In genomic region chr2:32452441-32452971, GRCm38 (mm10) we compare ENCODE assay signal across 8 mouse cellular contexts. TPM values are rescaled to one million over a fixed set of nuclear protein-coding genes. Genes with fewer than 3 reads are reported as not detected.
A peak's percentile ranks its signal among the peaks of the same experiment; 100 is the strongest.
DNase-seq lines count a peak whose midpoint lies in the region; ATAC-seq lines count a peak whose summit lies in the region.

No protein-coding gene starts in this region.

- H3K9me3 ChIP-seq in heart, embryonic 11.5 days (replicated peaks; ENCODE audit: control insufficient read depth, low read length): no peaks in the 10 kb centered on the region
- H3K9me3 ChIP-seq in hindbrain, embryonic 13.5 days: no peaks in the 10 kb centered on the region

- peaks cover 22% of the 10 kb centered on the region for H3K4me1 ChIP-seq in heart, embryonic 11.5 days (ENCODE audit: control insufficient read depth, insufficient read depth, low read length)
- peaks cover 42% of the 10 kb centered on the region for H3K4me1 ChIP-seq in hindbrain, embryonic 13.5 days (replicated peaks)

- peak overlapping the region; percentile 66 for H3K9ac ChIP-seq in heart, embryonic 11.5 days (ENCODE audit: low read depth, low read length)
- no peak overlapping the region for H3K9ac ChIP-seq in hindbrain, embryonic 13.5 days

- WGBS in heart, embryonic 11.5 days (ENCODE audit: insufficient replicate concordance): 92% methylated on average over 16 of the region's 16 CpGs
- 95% methylated on average over 16 of the region's 16 CpGs for WGBS in hindbrain, embryonic 13.5 days
- WGBS in macrophage (ENCODE audit: missing documents): 72% methylated on average over 16 of the region's 16 CpGs

- 0 out of 2 replicates have a peak overlapping the region, but pooled peaks have one; percentile 41 for H3K27ac ChIP-seq in heart, embryonic 11.5 days (ENCODE audit: low read depth, low read length)
- peak overlapping the region; percentile 52 for H3K27ac ChIP-seq in hindbrain, embryonic 13.5 days
- H3K27ac ChIP-seq in macrophage: peak overlapping the region; percentile 81

- peak overlapping the region; percentile 78 for H3K4me2 ChIP-seq in heart, embryonic 11.5 days
- H3K4me2 ChIP-seq in hindbrain, embryonic 13.5 days: peak overlapping the region; percentile 79

- intact Hi-C loops in heart, postnatal 36 days (cut with DNase I): no loop called here

- ATAC-seq in heart, embryonic 11.5 days (replicated peaks; ENCODE audit: insufficient number of reproducible peaks, low FRiP score, low TSS enrichment): no peak
- peak; percentile 9 for ATAC-seq in hindbrain, embryonic 13.5 days (ENCODE audit: low FRiP score)

- H3K36me3 ChIP-seq in heart, embryonic 11.5 days (ENCODE audit: control insufficient read depth, insufficient read depth, low read length): no peaks in the 10 kb centered on the region; the same call in 1 of the 2 replicates
- H3K36me3 ChIP-seq in hindbrain, embryonic 13.5 days: peaks cover 12% of the 10 kb centered on the region; the same call in 1 of the 2 replicates
- H3K36me3 ChIP-seq in macrophage (ENCODE audit: inconsistent target): peaks cover 20% of the 10 kb centered on the region; the same call in 1 of the 2 replicates

- H3K27me3 ChIP-seq in heart, embryonic 11.5 days (ENCODE audit: control insufficient read depth, insufficient read depth, low read length): no peaks in the 10 kb centered on the region
- no peaks in the 10 kb centered on the region for H3K27me3 ChIP-seq in hindbrain, embryonic 13.5 days

- peak overlapping the region; percentile 77 for H3K4me3 ChIP-seq in heart, embryonic 11.5 days (ENCODE audit: low read depth, low read length)
- peak overlapping the region; percentile 77 for H3K4me3 ChIP-seq in hindbrain, embryonic 13.5 days
- peak overlapping the region; percentile 35 for H3K4me3 ChIP-seq in macrophage (ENCODE audit: inconsistent target)

- DNase-seq in heart, postnatal 36 days: no peak
- DNase-seq in urinary bladder, adult 2 months (ENCODE audit: low spot score): peak; percentile 30
- no peak for DNase-seq in urinary bladder, postnatal 25 days (ENCODE audit: low spot score)
- peak; percentile 41 for DNase-seq in thymus, postnatal 14 days
- no peak for DNase-seq in layer of hippocampus, adult 18-20 months (ENCODE audit: low spot score in 2 of 2)

- H3K79me2 ChIP-seq in macrophage (ENCODE audit: inconsistent target): peaks cover 52% of the 10 kb centered on the region

RNA-seq across cellular contexts. Expression of gene Slc25a25, which starts 1.3 kb away (rescaled TPM):
- polyA plus RNA-seq in heart, embryonic 11.5 days (2014; fragmentation: Nextera tagmentation; extraction: Ambion mirVana): 7.9 and 8.5 TPM in 2 replicates
- total RNA-seq in heart, postnatal 36 days (2021): 10 to 100 TPM in 1 of 2 experiments, 1 to 10 TPM in 1; 4.8 to 12.4 TPM
- 14.7 and 18.8 TPM in 2 replicates for polyA plus RNA-seq in urinary bladder, adult 2 months (2012; rRNA removed)
- 46.2 and 50.1 TPM in 2 replicates for polyA plus RNA-seq in hindbrain, embryonic 13.5 days (2015; fragmentation: Nextera tagmentation; extraction: Ambion mirVana)
- 100 to 1,000 TPM in 2 of 26 experiments, 10 to 100 TPM in 24; 30.0 to 125 (median 63.2) TPM for total RNA-seq in macrophage (2018; cell fraction: chromatin; rRNA removed)
- total RNA-seq in macrophage (2018; cell fraction: cytosol; rRNA removed): 10 to 100 TPM in 25 of 26 experiments, 1 to 10 TPM in 1; 6.7 to 47.1 (median 16.0) TPM
- total RNA-seq in macrophage (2018; cell fraction: nucleus; rRNA removed): 10 to 100 TPM; 25.0 to 95.1 (median 35.8) TPM
- 7.1 to 13.2 TPM (median 12.2 TPM) in 3 replicates for polyA plus RNA-seq in macrophage (2018)
- total RNA-seq in layer of hippocampus, adult 18-20 months (2021): 10 to 100 TPM; 57.2 to 59.5 TPM

RNA-seq across cellular contexts. Expression of gene Naif1, which starts 2.2 kb away (rescaled TPM):
- 5.1 and 5.3 TPM in 2 replicates for polyA plus RNA-seq in heart, embryonic 11.5 days (2014; fragmentation: Nextera tagmentation; extraction: Ambion mirVana)
- 1 to 10 TPM; 3.1 to 3.8 TPM for total RNA-seq in heart, postnatal 36 days (2021)
- polyA plus RNA-seq in urinary bladder, adult 2 months (2012; rRNA removed): 4.5 and 4.7 TPM in 2 replicates
- 5.1 and 5.9 TPM in 2 replicates for polyA plus RNA-seq in hindbrain, embryonic 13.5 days (2015; fragmentation: Nextera tagmentation; extraction: Ambion mirVana)
- 1 to 10 TPM; 1.4 to 3.6 (median 2.0) TPM for total RNA-seq in macrophage (2018; cell fraction: chromatin; rRNA removed)
- 1 to 10 TPM; 2.4 to 5.6 (median 4.5) TPM for total RNA-seq in macrophage (2018; cell fraction: cytosol; rRNA removed)
- 1 to 10 TPM; 1.4 to 6.3 (median 3.5) TPM for total RNA-seq in macrophage (2018; cell fraction: nucleus; rRNA removed)
- 3.2 to 3.8 TPM (median 3.8 TPM) in 3 replicates for polyA plus RNA-seq in macrophage (2018)
- 1 to 10 TPM; 4.6 to 4.8 TPM for total RNA-seq in layer of hippocampus, adult 18-20 months (2021)

RNA-seq across cellular contexts. Expression of gene Ptges2, which starts 56.8 kb away (rescaled TPM):
- 32.7 and 38.2 TPM in 2 replicates for polyA plus RNA-seq in heart, embryonic 11.5 days (2014; fragmentation: Nextera tagmentation; extraction: Ambion mirVana)
- 10 to 100 TPM; 69.9 to 70.6 TPM for total RNA-seq in heart, postnatal 36 days (2021)
- 26.0 and 32.5 TPM in 2 replicates for polyA plus RNA-seq in urinary bladder, adult 2 months (2012; rRNA removed)
- 41.2 and 41.3 TPM in 2 replicates for polyA plus RNA-seq in hindbrain, embryonic 13.5 days (2015; fragmentation: Nextera tagmentation; extraction: Ambion mirVana)
- total RNA-seq in macrophage (2018; cell fraction: chromatin; rRNA removed): 10 to 100 TPM in 1 of 26 experiments, 1 to 10 TPM in 23, under 1 TPM in 2; 0.92 to 12.7 (median 4.5) TPM
- total RNA-seq in macrophage (2018; cell fraction: cytosol; rRNA removed): 10 to 100 TPM in 16 of 26 experiments, 1 to 10 TPM in 10; 5.4 to 14.4 (median 10.7) TPM
- total RNA-seq in macrophage (2018; cell fraction: nucleus; rRNA removed): 10 to 100 TPM in 3 of 26 experiments, 1 to 10 TPM in 23; 1.9 to 11.9 (median 5.4) TPM
- polyA plus RNA-seq in macrophage (2018): 7.9 to 14.2 TPM (median 9.4 TPM) in 3 replicates
- 10 to 100 TPM; 35.1 to 41.4 TPM for total RNA-seq in layer of hippocampus, adult 18-20 months (2021)

Comparison
In these comparisons a context has a peak if more than half of its experiments do, and no peak if none do; other contexts are left out.
1. DNase-seq: peak in urinary bladder, adult 2 months (single experiment) and thymus, postnatal 14 days (single experiment); none in heart, postnatal 36 days (0 of 2), urinary bladder, postnatal 25 days (single experiment) and layer of hippocampus, adult 18-20 months (0 of 2).
2. Peak in every context shown above with its lines, with median percentiles within 50 percentile points of each other: H3K27ac ChIP-seq and H3K4me3 ChIP-seq.